Mouse (Mus musculus) G1E-ER4 (cell line): ENCODE data around the gene 1810046K07Rik. TPM values are rescaled to one million over a fixed set of nuclear protein-coding genes. Genes with fewer than 3 reads are reported as not detected.

Source experiments
- GATA1 ChIP-seq: IDR thresholded peaks from one replicate; pipeline ENCODE4 v1.8.0; 2012; ENCODE audit warnings: low read length, inconsistent platforms
- polyA plus RNA-seq: library from polyadenylated mRNA; stranded (reverse); fragments of >175 nt; gene quantifications from 2 replicates; pipeline ENCODE4 v1.2.3, GENCODE M21; 2012

1810046K07Rik gene
- polyA plus RNA-seq: not detected in 2 replicates

DNA sequence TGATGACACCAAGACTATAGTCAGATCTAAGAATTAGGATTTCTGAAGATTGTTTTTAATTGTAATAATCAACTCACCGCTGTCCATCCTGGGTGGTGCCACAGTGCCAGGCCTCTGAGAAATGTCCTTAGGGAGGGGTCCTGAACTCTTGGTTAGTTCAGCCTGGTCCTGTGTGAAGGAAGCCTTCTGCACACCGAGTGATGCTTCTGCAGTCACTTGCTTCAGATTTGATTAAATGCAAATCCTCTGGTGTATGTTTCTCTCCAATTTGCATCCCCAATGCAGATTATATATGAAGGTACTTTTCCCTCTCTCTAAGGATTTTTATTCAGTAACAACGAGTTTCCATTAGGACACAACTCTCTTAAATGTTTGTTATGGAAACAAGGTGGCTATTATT lies at the start of gene 1810046K07Rik:
TSS of gene 1810046K07Rik (minus strand) at position 187 of the 400 bp plus-strand sequence.
- TF ChIP-seq GATA1: no peak

DNA sequence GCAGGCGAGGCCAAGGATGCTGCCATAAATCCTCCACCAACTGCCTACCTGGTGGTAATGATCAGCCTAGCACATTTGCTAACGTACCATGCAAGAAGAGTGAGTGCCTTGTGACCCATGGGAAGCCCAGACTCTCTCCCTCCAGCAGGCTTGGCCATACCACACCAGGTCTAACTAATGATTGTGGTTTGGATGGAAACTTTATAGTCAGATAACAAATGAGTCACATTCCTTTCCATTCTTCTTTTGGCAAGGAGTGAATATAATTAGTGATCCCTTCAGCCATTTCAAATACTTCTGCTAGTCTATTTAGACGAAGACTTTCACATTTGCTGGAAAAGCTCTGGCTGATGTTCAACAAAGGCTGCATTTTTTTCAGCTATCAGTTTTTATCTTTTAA lies 40.8 kb upstream of the 1810046K07Rik start:
- no peak for TF ChIP-seq GATA1

DNA sequence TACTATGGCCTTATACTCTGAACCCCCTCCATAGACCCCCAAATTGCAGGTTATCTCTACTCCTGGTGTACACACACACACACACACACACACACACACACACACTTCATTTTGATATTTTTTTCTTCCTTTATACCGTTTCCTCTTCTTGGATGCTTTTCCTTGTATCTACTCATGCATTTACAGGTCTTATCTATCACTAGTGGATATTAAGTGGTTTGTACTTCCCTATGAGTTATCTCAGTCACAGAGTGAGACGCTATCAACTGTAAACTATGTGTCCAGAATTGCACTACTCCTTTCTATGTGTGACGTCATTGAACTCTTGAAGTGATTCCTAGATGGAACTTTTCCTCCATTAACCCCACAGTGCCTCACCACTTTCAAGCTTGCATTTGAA lies 38.4 kb upstream of the 1810046K07Rik start:
- TF ChIP-seq GATA1: no peak

DNA sequence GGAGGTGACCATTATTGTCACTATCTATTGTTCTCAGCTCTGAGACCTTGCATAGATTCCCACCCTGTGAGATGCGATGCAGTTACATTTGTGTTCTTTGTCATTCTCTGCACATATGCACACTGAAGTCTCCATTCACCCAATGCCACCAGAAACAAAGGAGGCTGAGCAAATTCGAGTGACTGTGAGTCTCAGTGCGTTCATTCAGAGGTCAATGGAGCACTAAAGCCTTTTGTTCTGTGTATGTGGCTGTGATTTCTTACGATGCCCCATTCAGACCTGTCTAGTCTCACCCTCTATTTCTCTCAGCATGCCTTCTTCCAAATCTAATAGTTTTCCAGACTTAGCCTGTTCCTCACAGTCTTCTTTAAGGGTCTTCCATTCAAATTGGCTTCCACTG lies 35.3 kb upstream of the 1810046K07Rik start:
- no peak for TF ChIP-seq GATA1

DNA sequence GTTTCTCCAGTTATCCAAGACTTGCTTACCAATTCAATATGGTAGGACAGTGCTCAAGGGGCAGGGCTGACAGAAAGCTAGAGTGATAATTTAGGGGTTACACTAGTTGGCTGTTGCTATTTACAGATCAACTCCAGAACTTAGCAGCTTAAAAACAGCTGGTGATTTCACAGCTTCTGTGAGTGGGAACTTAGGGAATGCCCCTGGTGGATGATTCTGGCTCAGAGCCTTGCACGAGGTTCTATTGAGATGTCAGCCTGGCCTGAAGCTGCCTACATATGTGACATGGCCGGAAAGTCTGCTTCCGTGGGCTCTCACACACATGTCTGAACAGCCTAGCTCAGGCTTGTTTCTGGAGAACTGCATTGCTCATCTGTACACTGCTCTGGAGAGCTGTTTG lies 24.8 kb upstream of the 1810046K07Rik start:
- no peak for TF ChIP-seq GATA1

DNA sequence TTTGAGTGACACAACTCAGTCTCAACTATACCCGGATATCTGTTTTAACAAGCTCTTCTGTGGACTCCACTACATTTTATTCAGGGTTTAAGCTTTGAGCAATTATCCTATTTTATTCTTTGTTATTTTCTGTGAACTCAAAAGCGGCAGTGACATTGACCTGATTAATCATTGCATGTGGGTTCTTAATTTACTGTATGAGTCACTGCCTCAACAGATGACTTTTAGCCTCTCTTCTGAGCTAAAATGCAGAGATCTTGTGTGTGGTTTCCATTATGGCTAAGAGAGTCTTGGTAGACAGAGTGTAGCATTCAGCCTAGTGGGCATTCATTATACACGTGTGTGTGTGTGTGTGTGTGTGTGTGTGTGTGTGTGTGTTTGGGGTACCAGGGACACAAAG lies 24.2 kb upstream of the 1810046K07Rik start:
- TF ChIP-seq GATA1: no peak

DNA sequence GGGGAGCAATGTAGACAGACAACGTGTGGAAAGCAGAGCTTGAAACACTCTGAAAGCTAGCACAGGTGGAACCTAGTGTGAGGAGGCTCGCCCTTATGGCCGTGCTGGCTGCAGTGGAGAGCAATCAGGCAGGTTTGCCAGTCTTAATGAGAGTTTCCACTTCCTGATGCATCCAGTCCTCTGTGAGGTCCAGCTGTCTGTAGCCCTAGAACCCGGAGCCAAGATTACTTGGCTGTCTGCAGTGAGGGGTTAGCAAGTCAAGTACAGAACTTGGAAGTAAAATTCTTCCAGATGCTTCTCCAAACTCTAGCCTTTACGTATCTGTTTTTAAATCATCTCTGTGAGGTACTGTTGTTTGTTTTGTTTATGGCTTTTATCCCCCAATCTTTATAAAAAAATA lies 20.7 kb upstream of the 1810046K07Rik start:
- TF ChIP-seq GATA1: no peak

DNA sequence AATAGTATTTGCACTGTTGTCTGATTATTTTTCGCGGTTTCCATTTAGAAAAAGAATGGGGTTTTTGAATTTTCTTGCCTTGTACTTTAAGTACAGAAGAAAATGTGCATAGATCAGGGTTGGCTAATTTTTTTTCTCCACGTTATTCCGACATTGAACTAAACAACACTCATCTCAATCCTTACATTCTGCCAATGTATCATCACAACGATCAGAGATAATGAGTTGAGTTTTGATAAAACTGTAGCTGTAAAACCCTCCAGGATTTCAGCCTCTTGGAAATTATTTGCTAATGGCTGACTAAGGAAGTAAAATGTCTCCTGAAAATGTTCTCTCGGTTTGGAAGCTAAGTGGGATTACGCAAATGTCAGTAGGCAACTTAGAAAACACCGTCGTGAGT lies 17.1 kb upstream of the 1810046K07Rik start:
- TF ChIP-seq GATA1: no peak

DNA sequence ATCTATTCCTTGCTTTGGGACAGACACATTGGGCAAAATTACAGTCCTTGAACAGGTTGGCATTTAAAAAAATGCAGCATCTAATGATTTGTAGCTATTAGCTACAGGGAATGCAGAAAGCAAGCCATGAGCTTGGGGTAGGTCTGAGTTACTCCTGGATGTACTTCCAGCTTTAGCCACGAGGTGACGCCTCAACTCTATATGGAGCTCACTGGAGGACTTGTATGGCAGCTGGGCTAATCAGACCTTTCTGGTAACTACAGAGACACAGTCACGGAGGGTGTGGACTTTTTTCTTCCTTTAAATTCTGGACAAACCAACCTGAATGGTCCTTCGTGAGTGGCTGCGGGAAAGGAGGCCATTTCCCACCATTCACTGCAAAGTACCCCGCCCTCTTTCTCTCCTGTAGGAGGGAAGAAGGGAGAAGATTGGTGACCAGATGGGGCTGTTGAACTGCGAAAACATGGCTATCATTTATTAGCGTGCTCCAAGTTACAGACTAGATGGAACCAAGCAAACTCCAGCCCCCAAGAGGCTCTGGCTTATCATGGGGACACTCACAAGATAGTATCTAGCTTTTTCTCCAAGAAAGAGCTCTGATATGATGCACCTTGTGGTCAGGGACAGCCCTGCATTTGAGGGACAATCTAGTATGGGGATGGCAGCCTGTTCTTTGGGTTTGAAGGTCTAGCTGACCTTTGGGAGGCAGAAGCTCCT lies 6.7 kb upstream of the 1810046K07Rik start:
- no peak for TF ChIP-seq GATA1

DNA sequence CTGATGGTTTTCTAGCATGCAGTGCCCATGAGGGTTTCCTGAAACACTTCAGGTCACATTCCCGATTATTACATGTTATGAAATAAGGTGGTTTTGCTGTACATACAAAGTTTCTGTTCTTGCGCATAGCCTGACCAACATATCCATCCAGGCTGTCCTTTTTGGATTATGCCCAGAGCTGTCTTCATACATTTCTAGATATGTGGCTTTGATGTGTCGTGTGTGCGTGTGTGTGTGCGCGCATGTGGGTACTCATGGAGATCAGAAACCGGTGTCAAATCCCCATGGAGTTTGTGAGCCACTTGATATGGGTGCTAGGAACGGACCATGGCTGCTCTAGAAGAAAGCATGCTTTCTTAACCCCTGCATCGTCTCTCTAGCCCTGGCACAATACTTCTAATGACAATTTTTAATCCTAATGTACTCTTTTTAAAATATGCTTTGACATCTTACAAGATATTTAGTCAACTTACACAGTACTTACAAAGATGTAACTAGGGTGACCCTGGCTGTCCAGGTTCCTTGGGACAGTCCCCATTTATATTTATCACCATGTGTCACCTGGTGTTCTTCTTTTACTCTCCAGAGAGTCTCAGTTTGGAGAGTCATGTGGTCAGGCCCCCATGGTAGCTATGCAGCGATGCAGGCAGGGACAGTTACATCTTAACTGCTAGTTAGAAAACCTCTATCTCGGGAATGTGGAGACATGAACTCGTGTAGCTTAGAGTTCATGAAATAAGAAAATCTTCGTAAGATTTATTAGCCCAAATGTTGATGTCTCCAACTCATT lies 2.9 kb upstream of the 1810046K07Rik start:
- no peak for TF ChIP-seq GATA1

DNA sequence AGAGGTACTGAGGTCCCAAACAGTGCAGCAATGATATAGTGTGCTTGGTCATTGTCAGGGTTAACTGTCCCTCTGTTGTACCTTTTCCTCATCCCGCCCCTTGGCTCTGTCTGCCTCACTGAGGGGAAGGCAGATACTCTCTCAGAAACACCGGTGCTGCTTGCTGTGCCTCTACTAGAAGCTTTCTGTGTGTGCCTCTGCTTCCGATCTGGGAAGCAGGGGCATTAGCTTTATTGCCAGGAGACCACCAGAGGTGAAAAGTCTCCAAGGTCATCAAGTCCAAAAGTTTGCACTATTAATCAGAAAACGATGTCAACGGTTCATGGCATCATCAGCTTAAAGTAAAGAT lies 1.2 kb downstream of the 1810046K07Rik start:
- TF ChIP-seq GATA1: no peak

DNA sequence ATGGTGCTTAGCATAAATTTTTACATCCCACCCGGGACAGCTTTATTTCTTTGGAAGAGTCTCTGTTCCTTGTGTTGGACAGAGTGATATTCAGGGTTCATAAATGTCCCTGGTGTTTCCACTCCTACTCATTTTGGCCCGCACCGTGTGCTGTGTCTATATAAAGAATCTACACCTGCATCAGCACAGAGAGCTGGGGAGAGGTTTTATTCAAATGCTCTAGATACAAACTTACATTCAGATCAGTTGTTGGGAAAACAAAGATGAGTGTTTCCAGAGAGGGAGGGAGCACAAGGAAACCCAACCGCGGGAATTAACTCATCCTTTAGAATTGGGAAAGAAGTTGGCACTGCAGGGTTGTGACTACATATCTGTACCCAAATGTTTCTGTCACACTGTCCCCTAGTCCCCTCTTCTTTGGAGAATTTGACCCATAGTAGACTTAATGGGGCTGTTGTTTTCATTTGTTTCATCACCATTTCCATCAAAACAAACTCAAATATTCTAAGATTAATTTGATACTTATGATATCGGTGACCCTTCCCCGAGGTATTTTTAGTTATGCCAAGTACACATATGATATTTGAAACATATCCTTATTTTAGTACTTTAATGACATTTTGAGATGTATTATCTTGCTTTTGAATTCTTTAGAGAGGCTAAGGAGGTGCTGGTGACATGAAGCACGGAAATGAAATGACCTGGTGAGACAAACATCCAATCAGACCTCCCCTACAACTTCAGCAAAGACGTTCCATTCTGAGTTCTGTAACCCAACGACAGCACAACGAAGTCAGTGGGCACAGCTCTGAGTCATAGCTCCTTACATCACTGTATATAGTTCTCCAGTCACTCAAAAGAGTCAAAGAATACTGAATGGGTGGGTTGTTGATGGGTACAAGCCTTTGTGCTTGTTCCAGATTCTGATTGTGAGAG lies 1.8 kb downstream of the 1810046K07Rik start:
- no peak for TF ChIP-seq GATA1

DNA sequence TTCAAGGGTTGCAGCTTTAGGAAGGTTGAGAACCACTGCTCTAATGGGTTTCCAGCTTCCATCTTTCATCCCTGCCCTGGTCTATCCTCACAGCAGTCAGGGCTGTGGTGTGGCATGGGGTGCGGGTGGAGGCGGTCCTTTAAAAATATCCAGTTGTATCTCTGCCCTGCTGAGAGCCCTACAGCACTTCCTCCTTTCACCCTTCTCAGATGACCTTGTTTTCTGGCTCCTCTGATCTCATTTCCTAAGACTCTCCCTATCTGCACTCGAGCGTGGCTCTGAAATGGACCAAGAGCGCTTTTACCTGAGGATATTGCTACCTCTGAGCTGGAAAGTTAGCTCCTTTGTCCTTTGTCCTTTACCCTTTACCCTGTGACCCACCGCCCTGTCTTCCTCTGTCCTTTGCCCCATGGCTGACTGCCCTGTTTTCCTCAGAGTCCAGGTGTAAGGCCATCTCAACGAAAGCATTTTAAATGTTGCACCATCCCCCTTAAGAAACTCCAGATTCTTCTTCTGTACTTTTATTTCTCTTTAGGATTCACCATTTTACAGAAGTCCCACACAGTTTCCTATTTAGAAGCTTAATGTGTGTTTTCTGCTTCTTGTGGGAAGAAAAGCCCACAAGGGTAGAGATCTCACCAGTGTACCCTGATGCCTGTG lies 4.2 kb downstream of the 1810046K07Rik start:
- no peak for TF ChIP-seq GATA1

DNA sequence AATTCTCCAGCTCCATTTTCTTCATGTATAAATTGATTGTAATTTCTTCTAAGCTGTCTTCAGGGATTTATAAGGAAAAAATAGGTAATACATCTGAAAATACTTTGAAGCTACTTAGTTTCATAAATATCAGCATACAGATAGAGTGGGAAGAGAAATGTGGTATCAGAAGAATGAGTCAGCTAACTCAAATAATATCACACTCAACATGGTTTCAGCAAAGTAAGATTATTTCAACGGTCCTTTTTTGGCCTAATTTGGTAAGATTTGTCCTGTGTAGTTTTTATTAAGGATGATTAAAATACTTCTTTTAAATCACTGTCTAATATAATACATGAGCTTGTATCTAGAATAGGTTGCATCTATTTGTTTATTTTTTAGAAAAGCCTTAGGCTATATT lies 8.6 kb downstream of the 1810046K07Rik start:
- TF ChIP-seq GATA1: no peak

DNA sequence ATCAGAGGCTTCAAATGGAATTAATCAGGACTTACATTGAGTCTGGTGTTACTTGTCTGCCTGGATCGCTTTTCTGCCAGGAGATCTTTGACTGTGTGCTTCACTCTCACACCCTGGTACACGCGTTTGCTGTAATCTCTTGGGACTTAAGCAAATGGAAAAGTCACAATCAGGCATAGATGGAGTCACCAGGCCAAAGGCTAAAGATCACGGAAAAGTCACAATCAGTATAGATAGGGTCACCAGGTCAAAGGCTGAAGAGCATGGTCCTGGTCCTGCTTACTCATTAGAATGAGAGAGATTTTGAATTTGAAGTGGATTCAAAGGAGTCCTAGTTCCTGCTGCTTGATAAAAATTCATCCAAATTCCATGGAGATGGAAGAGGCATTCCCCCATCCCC lies 10.5 kb downstream of the 1810046K07Rik start:
- no peak for TF ChIP-seq GATA1
